9 mouse cellular contexts compared by ENCODE assay signal in the genomic region with DNA sequence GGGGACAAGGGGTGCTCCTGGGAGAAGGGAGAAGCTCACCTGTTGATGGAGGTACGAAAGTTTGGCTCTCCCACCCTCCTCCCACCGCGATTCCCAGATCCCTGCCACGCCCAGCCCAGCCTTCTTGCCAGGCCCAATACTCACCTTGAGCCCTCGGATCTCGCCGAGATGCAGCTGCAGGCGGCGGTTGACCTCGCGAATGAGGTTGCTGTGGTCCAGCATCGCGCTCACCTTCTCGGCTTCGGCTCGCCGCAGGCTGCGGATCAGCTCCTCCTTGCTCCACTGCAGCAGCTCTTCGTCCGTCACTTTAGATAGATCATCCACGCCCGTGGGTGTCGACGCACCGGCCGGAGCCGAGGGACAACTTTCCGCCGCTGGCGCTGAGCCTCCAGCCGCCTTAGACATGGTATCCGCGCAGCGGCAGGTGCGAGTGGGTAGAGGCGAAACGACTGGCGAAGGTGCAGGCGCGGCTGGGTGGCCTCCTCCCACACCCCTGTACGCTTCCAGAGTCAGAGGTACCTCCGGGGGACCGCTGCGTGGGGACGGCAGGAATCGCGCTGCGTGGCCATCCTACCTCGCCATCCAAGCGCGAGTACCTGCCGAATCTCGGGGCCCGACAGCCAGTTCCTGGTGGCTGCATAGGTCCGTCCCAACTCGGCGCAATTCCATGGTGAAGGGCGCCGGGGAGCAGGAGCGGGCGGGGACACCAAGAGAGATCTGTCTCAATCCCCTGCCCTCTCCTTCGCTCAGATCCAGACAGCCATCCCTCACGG. TPM values are rescaled to one million over a fixed set of nuclear protein-coding genes. Genes with fewer than 3 reads are reported as not detected.
DNase-seq lines count a peak whose midpoint lies in the region; ATAC-seq and TF ChIP-seq lines count a peak whose summit lies in the region.
"Had no signal": no experiment of that assay in that cellular context is flagged by ENCODE, and none has a peak within 500 bp of the region (broad histone marks: within the 10 kb centered on the region; RNA-seq: fewer than 3 reads in every experiment).

No protein-coding gene starts in this region.

- peak overlapping the region; percentile 69 for H3K4me2 ChIP-seq in liver, embryonic 11.5 days
- H3K4me2 ChIP-seq in neural tube, embryonic 13.5 days, result peak overlapping the region; percentile 90

- under 1% methylated on average over 60 of the region's 63 CpGs for WGBS in forebrain, embryonic 10.5 days
- 2% methylated on average over 60 of the region's 63 CpGs for WGBS in liver, embryonic 11.5 days
- 1% methylated on average over 62 of the region's 63 CpGs for WGBS in neural tube, embryonic 13.5 days

- no peaks in the 10 kb centered on the region for H3K4me1 ChIP-seq in G1E (ENCODE audit: insufficient read depth, low read depth, low read length)
- peaks cover 15% of the 10 kb centered on the region for H3K4me1 ChIP-seq in forebrain, embryonic 10.5 days
- 0 out of 2 replicates have a peak, but pooled peaks cover 3% of the 10 kb centered on the region for H3K4me1 ChIP-seq in liver, embryonic 11.5 days (replicated peaks; ENCODE audit: control insufficient read depth, insufficient read depth, low read length)
- H3K4me1 ChIP-seq in neural tube, embryonic 13.5 days (replicated peaks), result peaks cover 18% of the 10 kb centered on the region

- no peak for ATAC-seq in G1E (ENCODE audit: extremely low read depth, insufficient number of reproducible peaks, low FRiP score, poor library complexity, severe bottlenecking)
- peak; percentile 14; the same call in 1 of the 2 replicates for ATAC-seq in liver, embryonic 11.5 days (replicated peaks; ENCODE audit: low FRiP score)
- ATAC-seq in neural tube, embryonic 13.5 days (ENCODE audit: low read depth), result peak; percentile 83

- no peak overlapping the region for H3K9ac ChIP-seq in liver, embryonic 11.5 days (ENCODE audit: low read depth, low read length)
- peak overlapping the region; percentile 77 for H3K9ac ChIP-seq in neural tube, embryonic 13.5 days

- no peak for TF ChIP-seq CTCF in gastrocnemius, adult 2 months (IDR thresholded peaks at IDR 0.05)
- no peak for TF ChIP-seq CTCF in G1E (IDR thresholded peaks at IDR 0.05; ENCODE audit: low read depth, low read length)

- H3K9me3 ChIP-seq in G1E (replicated peaks), result no peaks in the 10 kb centered on the region
- no peaks in the 10 kb centered on the region for H3K9me3 ChIP-seq in forebrain, embryonic 10.5 days
- no peaks in the 10 kb centered on the region for H3K9me3 ChIP-seq in liver, embryonic 11.5 days (ENCODE audit: control insufficient read depth, low read length)
- H3K9me3 ChIP-seq in neural tube, embryonic 13.5 days, result no peaks in the 10 kb centered on the region

- H3K27ac ChIP-seq in gastrocnemius, adult 2 months, result peak overlapping the region; percentile 87
- H3K27ac ChIP-seq in forebrain, embryonic 10.5 days, result peak overlapping the region; percentile 79
- no peak overlapping the region for H3K27ac ChIP-seq in liver, embryonic 11.5 days (ENCODE audit: low read depth, low read length)
- peak overlapping the region; percentile 86 for H3K27ac ChIP-seq in neural tube, embryonic 13.5 days (replicated peaks)

- H3K27me3 ChIP-seq in G1E (ENCODE audit: insufficient read depth, low read length), result peaks cover 6% of the 10 kb centered on the region; the same call in 1 of the 2 replicates
- H3K27me3 ChIP-seq in forebrain, embryonic 10.5 days (ENCODE audit: poor library complexity, severe bottlenecking), result peaks cover 40% of the 10 kb centered on the region
- H3K27me3 ChIP-seq in liver, embryonic 11.5 days (replicated peaks; ENCODE audit: control insufficient read depth, insufficient read depth, low read length), result peaks cover 22% of the 10 kb centered on the region
- H3K27me3 ChIP-seq in neural tube, embryonic 13.5 days, result peaks cover 17% of the 10 kb centered on the region

- no peaks in the 10 kb centered on the region for H3K36me3 ChIP-seq in G1E (replicated peaks)
- H3K36me3 ChIP-seq in forebrain, embryonic 10.5 days (replicated peaks), result no peaks in the 10 kb centered on the region
- H3K36me3 ChIP-seq in liver, embryonic 11.5 days (ENCODE audit: control insufficient read depth, insufficient read depth, low read length), result no peaks in the 10 kb centered on the region
- no peaks in the 10 kb centered on the region for H3K36me3 ChIP-seq in neural tube, embryonic 13.5 days

- intact Hi-C loops in gastrocnemius, adult 2 months (cut with DNase I), result loop anchor here (10.0 kb wide), 1 partner anchor 139 kb away; no protein-coding TSS in a partner anchor

- peak overlapping the region; percentile 76 for H3K4me3 ChIP-seq in gastrocnemius, adult 2 months
- 0 out of 2 replicates have a peak overlapping the region, but pooled peaks have one; percentile 23 for H3K4me3 ChIP-seq in G1E (ENCODE audit: low read depth, low read length)
- H3K4me3 ChIP-seq in forebrain, embryonic 10.5 days, result peak overlapping the region; percentile 74
- peak overlapping the region; percentile 40 for H3K4me3 ChIP-seq in liver, embryonic 11.5 days (ENCODE audit: low read depth, low read length)
- H3K4me3 ChIP-seq in neural tube, embryonic 13.5 days, result peak overlapping the region; percentile 68

- peak; percentile 33 for DNase-seq in gastrocnemius, adult 2 months
- DNase-seq in gastrocnemius, adult 18-20 months (ENCODE audit: low spot score), result no peak
- DNase-seq in G1E (ENCODE audit: low spot score) (no peak), adipocyte (ENCODE audit: low spot score) (no peak)
- DNase-seq in forebrain, embryonic 10.5 days (ENCODE audit: extremely low spot score, low spot score), result peak; percentile 41
- peak; percentile 6 for DNase-seq in heart, postnatal 4 days
- peak; percentile 44 for DNase-seq in liver, embryonic 11.5 days (ENCODE audit: low spot score)

RNA-seq across cellular contexts. Expression of gene Ccdc85a, which starts 0.8 kb away (rescaled TPM):
- 1 to 10 TPM; 6.6 to 8.4 TPM for total RNA-seq in gastrocnemius, adult 2 months (2021)
- total RNA-seq in gastrocnemius, adult 18-20 months (2021), result 10 to 100 TPM in 1 of 2 experiments, 1 to 10 TPM in 1; 5.9 to 10.2 TPM
- total RNA-seq in G1E (2014; fragmentation: Nextera tagmentation) (not detected in 2 replicates), G1E (2017) (0.05 and 0.17 TPM in 2 replicates)
- polyA plus RNA-seq in G1E (2012), result not detected in 2 replicates
- 2.6 and 3.5 TPM in 2 replicates for polyA plus RNA-seq in forebrain, embryonic 10.5 days (2016; fragmentation: Nextera tagmentation; extraction: Ambion mirVana)
- total RNA-seq in heart, postnatal 4 days (2021), result 1 to 10 TPM; 3.2 to 4.0 TPM
- polyA plus RNA-seq in liver, embryonic 11.5 days (2014; fragmentation: Nextera tagmentation; extraction: Ambion mirVana), result 0.39 and 0.47 TPM in 2 replicates
- 20.4 and 24.7 TPM in 2 replicates for polyA plus RNA-seq in neural tube, embryonic 13.5 days (2015; fragmentation: Nextera tagmentation; extraction: Ambion mirVana)
- total RNA-seq: MEL had no signal

Comparison
In these comparisons a context has a peak if more than half of its experiments do, and no peak if none do; other contexts are left out.
1. DNase-seq: peak in gastrocnemius, adult 2 months (single experiment), forebrain, embryonic 10.5 days (single experiment), heart, postnatal 4 days (single experiment) and liver, embryonic 11.5 days (single experiment); none in gastrocnemius, adult 18-20 months (single experiment), G1E (single experiment) and adipocyte (single experiment).
2. H3K4me3 ChIP-seq: peak in every context shown above with its lines; median percentile 76 in gastrocnemius, adult 2 months; 74 in forebrain, embryonic 10.5 days; 68 in neural tube, embryonic 13.5 days; 40 in liver, embryonic 11.5 days; 23 in G1E.